Mouse (Mus musculus): Measurements from ENCODE around the gene Pard3b.

Pard3b gene

DNA sequence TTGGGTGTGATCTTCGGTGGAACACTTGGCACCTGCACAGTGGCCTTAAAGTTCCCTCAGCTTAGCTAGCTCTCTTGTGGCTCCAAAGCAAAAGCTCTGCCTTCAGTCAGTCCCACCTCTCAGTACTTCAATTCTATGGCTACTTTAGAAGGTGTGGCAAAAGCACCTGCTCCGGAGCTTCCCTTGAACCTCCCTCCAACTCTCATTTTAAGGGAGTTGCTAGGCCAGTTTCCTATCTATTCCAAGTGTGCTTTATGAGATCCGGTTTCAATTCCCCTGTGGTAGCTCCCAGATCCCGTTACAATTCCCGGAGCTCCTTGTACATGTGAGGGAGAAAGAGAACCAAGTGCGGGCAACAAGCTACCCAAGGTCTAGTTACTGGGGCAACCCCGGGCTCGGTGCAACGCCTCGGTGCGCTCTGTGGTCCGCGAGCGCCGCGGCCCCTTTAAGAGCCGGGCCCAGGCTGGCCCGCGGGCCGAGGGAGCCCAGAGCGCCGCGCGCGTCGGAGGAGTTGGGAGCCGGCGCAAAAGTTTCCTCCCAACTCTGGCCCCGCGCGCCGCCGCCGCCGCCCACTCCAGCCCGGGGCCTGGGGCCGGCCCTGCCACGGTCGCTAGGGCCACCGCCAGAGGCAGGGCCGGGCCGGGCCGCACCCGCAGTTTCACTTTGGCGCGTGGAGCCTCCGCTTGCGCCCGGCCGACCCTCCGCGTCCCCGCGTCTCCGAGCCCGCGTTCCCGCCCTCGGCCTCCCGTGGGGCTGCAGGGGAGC lies at the start of gene Pard3b:
Gene Pard3b, plus strand, starts transcription at position 478 of the 765 bp plus-strand sequence.
- no peak for DNase-seq (ENCODE audit: extremely low read depth, low read depth, low spot score)

DNA sequence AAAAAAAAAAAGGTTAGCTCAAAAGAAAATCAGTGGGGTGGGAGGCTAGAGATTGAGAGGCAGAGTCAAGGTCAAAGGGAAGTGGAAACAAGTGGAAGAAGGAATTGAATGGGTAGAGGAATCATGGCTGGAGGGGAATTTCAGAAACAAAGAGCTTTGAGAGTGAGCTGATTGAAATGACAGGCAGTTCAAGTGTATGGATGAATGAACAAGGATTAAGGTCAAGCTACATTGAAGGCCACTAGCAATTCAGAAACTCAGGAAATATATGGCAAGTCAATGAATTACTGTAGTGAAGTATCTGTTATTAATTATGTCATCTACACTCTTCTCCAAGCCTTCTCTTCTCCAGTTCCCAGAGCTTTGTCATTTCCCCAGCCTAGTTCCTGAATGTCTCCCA lies 22.4 kb upstream of the Pard3b start:
- DNase-seq (ENCODE audit: extremely low read depth, low read depth, low spot score), result no peak

DNA sequence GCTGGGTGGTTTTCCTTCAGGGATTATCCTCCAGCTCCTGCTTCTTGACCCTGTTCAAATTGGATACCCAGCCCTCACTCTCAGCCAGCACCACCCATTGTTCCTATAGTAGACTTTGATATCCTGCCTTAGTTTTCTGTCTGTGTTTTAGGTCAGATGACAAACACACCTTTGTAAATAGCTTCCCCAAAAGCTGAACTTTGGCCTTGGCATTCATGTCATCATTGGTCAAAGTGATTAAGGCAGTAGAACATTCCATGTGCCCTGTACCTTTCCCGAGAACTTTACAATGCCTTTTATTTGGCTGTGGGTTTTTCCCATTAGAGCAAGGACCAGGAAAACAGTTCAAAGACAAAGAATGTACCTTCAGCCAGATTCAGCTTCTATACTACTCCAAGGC lies 18.0 kb upstream of the Pard3b start:
- no peak for DNase-seq (ENCODE audit: extremely low read depth, low read depth, low spot score)

DNA sequence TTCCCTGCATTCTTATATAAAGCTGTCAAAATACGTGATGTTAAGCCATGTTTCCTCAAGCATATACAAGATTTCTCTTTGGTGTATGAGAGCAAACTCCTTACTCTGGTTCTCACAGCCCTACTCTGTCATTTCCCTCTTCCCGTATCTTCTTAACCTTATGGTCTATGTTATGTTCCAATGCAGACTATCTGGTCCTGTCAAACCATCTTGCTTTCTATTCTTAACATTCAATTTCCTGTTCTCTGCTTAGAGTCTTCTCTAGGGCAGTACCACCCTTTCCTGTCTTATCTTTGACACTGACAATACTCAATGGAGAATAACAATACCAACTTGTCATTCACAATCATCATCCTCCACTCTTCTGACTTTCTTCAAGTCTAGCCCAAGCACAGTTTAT lies 8.8 kb upstream of the Pard3b start:
- no peak for DNase-seq (ENCODE audit: extremely low read depth, low read depth, low spot score)

DNA sequence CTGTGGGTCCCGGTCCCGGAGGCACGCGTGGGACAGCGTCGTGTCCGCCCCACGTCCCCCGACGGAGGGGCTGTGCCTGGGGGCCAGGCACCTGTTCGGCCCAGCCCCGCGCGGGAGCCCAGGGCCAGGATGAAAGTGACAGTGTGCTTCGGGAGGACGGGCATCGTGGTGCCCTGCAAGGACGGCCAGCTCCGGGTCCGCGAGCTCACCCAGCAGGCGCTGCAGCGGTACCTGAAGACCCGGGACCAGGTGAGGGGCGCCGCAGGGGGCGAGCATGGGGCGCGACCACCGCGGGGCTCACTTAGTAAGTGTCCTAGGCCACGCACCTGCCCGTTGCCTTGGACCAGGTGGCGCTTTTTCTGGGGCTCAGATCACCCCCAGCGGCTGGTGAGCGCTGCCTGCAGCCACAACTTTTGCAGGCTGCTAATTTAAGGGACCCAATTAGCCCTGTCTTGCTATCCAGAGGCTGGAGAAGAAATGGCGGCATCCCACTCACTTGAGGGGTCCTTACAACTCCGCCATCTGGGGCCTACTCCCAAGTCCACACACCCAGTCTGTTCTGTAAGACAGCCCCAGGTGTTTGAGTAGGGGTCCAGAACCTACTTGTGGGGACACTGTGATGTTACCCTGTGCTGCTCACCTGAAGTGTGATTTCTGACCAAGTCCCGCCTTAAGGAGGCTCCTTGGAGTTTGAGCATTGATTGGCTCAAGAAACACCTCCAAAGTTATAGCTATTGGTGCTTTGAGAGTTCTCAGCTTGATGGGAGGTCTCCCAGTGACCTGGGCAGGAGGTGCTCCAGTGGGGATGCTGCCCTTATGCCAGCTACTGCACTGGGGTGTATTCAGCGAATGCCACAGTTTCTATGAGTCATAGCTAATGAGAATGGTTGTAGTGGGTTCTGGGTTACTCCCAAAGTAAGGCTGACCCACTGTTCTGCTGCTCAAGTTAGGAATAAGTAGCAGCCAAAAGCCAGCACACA lies 780 bp downstream of the Pard3b start:
- DNase-seq (ENCODE audit: extremely low read depth, low read depth, low spot score), result no peak

DNA sequence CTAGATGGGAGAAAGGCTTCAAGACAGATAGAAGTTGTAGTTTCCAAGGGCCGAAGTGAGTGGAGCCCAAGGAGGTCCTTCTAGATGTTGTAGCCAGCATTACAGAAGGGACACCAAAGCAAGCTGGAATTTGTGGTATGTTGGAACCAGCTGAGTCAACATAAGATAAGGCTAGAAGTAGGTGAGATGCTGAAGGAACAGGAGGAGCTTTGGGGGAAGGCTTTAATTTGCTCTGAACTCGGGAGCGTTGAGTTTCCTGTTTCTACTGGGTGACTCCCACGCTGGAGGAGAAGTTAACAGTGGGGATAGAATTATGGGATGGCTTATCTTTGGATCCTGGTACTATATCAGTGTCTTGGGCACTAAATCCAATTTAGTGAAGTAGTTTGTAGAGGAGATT lies 3.3 kb downstream of the Pard3b start:
- no peak for DNase-seq (ENCODE audit: extremely low read depth, low read depth, low spot score)

DNA sequence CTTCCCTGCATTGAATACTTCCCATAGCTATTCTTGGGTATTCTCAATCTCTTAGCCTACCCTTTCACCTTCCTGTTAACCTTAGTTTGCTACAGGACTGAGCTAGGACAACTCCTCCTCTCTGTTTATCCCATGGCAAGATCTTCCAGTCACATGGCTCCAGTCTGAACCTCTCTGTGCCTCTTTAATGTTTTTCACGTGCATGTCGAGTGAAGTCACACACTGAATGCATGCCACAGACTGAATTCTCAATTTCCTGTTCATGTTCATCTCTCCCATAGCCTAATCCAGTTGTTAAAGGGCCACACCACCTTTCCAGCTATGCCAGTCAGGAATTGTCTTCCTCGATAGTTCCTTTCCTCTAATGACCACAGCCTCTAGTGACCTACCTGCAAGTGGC lies 6.4 kb downstream of the Pard3b start:
- DNase-seq (ENCODE audit: extremely low read depth, low read depth, low spot score), result no peak

DNA sequence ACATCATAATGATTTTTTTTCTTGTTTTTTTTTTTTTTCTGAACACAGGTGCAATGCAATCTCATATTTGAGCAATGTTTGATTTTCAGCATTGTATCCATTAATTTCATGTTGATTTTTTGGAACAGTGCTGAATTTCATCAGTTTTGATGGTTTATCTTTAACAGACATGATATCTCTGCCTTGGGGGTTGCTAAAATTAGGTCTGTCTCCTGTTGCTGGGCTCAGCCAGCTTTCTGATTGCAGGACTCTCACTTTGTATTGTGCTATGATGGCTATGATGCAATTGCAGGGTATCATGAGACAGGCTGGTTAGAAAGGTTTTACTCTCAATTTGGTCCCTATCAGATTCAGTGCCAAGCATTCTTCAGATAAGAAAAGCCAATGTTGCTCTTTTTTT lies 11.3 kb downstream of the Pard3b start:
- DNase-seq (ENCODE audit: extremely low read depth, low read depth, low spot score), result no peak

DNA sequence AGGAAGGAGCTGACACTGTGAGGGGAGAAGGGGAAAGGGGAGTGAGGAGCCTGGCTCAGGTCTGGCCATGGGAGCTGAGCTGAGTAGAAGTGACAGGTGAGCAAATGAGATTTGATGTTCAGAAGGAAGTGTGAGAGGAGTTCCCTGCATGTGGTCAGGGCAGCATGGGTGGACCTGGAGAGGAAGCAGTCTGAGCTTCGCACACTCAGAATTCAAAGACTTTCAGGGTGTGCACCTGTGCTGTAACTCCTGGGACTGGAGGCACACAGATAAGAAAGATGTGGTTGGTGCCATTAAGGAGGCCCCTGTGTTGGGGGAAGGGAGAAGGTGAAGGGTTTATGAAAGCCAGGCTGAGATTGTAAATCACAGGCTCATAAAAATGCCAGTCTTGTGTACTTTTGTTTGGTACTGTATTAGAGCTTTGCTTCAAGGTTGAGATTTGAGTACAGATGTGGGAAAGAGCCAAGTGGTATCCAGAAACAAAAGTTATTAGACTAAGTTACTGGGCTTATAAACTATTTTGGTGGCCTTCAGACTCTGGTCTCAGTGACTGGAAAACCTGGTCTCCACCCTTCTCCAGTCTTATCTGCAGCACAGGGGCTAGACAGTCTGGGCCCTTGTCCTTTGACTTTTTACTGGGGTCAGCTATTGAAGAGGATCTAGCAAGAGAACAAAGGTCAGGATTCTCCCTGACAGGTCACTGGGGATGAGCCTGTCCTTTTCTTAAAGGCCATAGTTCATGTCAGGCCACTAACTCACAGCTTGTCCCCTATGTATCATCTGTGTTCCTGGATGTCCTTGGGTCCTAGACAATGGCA lies 13.0 kb downstream of the Pard3b start:
- no peak for DNase-seq (ENCODE audit: extremely low read depth, low read depth, low spot score)

DNA sequence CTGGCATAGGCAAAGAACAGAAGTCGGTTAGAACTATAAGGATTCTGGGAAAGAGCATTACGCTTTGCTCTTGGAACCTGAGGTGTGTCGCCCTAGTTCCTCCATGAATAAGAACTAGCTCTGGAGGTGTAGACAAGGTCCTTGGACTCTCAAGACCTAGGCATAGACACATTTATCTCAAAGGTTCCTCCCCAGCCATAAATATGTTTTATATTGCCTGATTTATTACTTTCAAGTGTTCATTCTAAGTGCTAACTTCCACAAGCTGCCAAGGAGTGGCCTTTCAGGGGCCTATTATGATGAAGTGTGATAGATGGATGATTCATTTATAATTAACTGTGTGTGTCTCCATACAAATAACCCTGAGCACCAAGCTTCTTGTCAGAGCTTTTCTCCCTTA lies 19.1 kb downstream of the Pard3b start:
- DNase-seq (ENCODE audit: extremely low read depth, low read depth, low spot score), result no peak

DNA sequence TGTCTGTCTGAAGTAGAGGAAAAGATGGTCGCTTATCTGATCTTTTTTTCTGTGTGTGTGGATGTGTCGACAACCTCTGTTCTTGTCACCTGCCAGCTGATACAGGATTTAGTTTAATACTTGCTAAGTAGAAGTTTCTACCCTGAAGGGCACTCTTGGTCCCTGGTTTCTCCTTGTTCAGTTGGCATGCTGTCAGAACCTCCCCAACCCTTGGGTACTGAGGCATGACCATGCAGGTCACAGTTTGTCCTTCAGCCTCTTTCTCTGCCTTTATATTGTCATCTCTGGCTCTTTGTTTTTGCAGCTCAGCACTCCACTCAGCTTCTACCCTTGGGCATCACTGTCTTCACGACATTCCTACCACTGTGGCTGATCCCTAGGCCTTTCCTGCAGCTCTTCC lies 21.3 kb downstream of the Pard3b start:
- DNase-seq (ENCODE audit: extremely low read depth, low read depth, low spot score), result no peak

DNA sequence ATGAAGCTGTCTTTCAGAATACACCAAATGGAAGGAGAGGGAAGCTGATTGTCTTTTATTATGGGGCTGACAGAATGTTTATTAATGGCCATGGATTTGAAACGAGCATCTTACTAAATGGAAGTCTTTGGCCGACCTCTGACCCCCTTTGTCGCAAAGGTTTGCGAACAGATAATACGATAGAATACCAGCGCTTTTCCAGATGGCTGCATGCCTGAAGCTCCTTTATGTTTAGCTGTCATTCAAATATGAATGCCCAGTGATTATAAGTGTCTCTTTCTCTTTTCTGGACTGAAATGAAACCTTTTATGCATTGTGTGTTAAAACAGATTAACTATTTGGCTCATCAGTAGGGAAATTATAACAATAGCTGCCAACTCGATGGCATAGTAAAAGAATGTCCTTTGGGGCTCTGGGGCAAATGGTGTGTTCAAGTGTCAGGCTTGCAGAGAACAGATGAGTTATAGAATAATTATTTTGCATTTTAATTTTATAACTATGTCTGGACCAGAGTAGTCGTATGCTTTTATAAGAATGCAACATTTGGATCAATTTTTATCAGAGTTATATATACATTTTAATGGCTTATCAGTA lies 46.7 kb downstream of the Pard3b start:
- no peak for DNase-seq (ENCODE audit: extremely low read depth, low read depth, low spot score)

DNA sequence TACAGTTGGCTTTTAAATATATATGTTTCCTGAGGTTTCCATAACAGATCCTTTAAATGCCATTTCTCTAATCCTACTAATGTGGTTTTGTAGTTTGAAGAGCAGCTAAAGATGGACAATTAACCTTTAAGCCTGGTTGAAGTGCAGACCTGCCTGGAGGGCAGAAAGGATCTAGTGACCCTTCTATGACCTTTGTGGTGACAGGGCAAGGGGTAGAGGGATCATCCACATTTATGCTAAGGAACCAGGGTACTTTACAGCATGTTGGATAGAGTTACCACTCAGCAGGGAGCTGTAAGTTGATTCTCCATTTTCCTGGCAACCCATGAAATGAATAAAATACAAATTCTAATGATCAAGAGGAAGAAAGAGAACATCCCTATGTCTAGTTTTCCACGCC lies 47.3 kb downstream of the Pard3b start:
- no peak for DNase-seq (ENCODE audit: extremely low read depth, low read depth, low spot score)

DNA sequence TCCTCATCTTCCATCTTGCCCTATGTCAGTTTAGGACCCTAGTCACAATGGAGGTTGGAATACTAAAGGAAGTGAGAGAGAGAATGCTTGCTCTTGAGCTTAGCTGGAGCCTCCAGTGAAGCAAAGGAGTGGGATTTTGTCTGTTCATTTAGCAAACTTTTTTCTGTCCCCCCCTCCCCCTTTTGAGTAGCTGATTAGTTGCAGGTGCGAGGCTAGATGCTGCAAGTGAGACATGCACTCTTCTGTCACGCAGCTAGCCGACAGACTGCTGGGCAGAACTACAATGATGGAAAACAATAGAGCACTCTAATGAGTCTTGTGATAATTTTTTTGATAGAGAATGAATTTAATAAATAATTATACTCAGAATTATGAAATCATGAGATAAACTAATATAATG lies 49.7 kb downstream of the Pard3b start:
- DNase-seq (ENCODE audit: extremely low read depth, low read depth, low spot score), result no peak

DNA sequence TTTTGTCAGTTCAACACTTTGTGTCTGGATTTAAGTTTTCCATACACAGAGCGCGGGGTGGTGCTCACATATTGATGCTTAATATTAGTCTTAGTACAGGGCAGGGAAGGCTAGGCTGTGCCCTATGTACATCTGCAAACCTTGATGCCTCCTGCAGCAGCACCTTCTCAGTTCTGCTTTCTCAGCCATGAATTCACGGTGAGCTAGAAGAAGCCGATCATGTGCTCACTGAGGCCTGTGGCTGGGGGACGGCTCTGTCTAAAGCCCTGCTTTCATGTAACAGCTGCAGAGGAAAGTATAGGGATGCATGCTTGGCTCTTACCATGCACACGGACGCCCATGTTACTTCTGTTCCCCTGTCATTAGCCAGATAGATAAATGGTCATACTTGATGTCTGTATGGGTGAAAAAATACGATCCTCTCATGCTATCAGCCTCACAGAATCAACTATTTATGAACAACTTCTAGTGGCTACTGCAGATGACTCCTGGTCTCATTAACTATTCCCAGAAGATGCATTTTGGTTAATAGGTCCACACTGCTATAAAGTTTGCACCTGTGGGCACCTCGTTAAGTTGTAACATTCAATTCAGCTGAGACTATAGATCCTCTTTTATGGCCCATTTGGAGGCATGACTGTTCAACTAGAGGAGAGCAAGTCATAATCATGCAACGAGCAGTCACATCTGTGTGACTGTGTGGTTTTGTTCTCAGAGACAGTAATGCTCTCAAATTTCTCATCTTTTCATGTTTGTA lies 60.0 kb downstream of the Pard3b start:
- no peak for DNase-seq (ENCODE audit: extremely low read depth, low read depth, low spot score)

DNA sequence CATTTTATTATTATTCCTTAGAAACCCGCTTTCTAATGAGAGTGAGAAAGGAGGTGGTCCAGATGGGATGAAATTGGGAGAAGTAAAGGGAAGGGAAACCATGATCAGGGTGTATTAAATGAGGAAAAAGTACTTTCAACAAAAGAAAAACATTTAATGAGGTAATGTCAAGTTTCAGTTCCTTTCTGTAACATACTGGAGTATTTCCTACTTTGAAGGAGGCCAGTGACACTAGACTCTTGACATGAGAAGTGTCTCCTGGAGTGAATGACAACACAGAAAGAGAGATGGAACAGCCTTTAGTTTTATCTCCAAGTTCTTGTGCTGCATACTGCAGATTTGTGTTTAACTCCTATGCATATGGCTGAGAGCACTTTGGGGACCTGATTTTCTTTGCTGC lies 71.2 kb downstream of the Pard3b start:
- DNase-seq (ENCODE audit: extremely low read depth, low read depth, low spot score), result no peak

DNA sequence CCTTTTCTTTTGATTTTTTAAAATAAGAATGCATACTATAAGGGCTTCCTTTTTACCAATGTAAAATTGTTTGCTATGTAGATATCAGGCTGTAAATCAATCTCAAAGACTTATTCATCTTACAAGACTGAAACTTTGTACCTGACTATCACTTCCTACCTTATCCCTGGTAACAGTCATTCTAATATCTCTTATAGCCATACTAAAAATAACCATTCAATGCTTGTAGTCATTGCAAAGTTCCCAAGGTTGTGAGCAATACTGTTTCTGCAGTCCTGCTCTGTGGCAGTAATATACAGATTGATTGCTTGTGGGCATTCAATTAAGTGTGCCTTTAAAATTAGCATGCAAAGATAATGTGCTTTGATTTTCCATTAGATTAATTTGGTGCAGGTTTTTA lies 72.9 kb downstream of the Pard3b start:
- DNase-seq (ENCODE audit: extremely low read depth, low read depth, low spot score), result no peak

DNA sequence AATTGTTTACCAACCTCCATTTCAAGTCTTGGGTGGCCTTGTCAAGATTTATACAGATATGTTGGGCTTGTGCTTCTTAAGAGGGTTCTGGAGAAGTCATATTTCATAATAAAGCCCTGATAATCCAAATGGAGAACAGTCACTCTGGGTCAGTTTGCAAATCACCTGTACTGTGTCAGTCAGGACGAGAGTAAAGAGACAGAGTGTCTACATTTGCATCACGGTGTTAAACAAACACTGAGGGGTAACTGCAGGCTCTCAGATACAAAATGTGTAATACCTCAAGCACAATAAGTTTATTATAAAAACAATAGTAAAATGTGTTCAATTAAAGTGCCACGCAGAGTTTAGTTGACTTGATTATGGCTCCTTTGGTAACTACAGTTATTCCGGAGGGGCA lies 91.0 kb downstream of the Pard3b start:
- no peak for DNase-seq (ENCODE audit: extremely low read depth, low read depth, low spot score)

DNA sequence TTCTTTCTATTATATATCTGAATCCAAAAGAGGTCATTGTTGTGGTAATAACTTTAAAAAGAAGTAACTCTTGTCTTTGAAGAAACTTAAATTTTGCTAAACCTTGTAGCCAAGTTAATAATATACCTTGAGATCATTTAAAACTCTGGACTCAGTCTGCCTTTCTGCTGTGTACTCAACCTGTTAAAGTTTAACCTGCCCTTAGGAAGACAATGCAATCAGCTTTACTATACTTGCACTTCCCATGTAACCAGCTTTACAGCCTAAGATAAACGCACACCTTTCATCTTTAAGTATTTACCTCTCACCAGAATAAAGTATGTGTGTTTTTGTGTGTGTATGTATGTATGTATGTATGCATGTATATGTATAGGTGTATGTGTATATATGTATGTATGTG lies 97.9 kb downstream of the Pard3b start:
- no peak for DNase-seq (ENCODE audit: extremely low read depth, low read depth, low spot score)

DNA sequence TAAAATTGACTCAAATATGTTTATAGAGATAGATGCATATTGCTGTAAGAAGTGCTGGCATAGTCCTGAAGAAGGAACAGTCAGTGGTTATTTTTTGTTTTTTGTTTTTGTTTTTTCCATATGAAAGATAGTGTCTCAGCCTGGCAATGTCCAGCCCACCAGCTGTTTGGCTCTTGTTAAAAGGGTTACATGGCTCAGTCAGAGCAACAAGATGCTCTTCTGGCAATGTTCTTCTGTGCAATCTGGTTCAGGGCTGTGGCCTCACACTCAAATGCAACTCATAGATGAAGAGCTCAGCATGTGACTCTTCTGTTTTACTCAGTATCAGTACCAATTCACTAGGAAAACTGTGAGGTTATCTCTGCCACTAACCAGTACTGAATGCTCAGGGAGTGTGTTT lies 104.2 kb downstream of the Pard3b start:
- no peak for DNase-seq (ENCODE audit: extremely low read depth, low read depth, low spot score)
